Mouse (Mus musculus): Measurements from ENCODE around the gene Mthfd2. TPM values are rescaled to one million over a fixed set of nuclear protein-coding genes. Genes with fewer than 3 reads are reported as not detected.

Gene Mthfd2
- total RNA-seq, 2 experiments from 2014 or later = 5.3 to 7.2 TPM

GRCm38 (mm10) chr6:83342957-83343356 is 17.2 kb upstream of the Mthfd2 start:
- DNase-seq (ENCODE audit: extremely low spot score in 1 of 2, low spot score in 1 of 2) = no peak

DNA sequence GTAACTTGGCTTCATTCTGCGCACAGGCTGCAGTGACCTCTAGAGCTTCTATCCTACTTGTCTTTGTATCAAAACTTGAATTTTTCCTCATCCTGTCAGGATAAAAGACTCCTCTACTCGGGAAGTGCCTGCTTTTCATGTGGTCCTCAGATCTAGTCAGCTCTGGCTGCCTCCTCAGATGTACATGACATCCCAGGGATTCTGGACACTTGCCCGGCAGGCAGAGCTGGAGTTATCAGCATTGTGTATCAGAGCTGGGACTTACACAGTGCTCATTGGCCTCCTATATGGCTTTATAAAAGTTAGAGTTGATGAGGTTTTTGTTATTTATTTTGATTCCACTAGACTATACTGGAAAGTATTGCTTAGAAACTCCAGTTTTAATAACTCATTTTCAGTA is 15.7 kb upstream of the Mthfd2 start:
- no peak for DNase-seq (ENCODE audit: extremely low spot score in 1 of 2, low spot score in 1 of 2)

GRCm38 (mm10) chr6:83327591-83328190 is 2.0 kb upstream of the Mthfd2 start:
- DNase-seq (ENCODE audit: extremely low spot score in 1 of 2, low spot score in 1 of 2) = no peak

DNA sequence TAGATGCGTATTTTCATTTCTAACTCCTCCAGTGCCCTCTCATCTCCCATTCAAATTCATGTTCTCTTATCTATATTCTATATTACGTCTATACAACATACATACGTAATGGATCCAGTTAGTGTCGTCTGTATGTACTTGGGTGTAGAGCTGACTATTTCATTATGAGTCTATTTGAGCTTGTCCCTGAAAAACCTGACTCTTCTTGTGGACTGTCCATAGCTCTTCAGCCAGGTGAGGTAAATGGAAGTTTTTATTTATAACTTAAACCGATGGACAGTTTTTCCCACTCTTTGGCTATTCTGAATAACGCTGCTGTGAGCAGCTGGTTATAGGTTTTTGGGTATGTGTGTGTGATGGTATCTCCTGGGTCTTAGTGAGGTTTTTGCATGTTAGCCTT is 1.1 kb upstream of the Mthfd2 start:
- DNase-seq (ENCODE audit: extremely low spot score in 1 of 2, low spot score in 1 of 2) = no peak

- DNase-seq (ENCODE audit: extremely low spot score in 1 of 2, low spot score in 1 of 2) = no peak
Observed at GRCm38 (mm10) chr6:83326394-83326736, 657 bp upstream of the Mthfd2 start.

GRCm38 (mm10) chr6:83323652-83324419 is 1.9 kb downstream of the Mthfd2 start:
- no peak for DNase-seq (ENCODE audit: extremely low spot score in 1 of 2, low spot score in 1 of 2)

DNA sequence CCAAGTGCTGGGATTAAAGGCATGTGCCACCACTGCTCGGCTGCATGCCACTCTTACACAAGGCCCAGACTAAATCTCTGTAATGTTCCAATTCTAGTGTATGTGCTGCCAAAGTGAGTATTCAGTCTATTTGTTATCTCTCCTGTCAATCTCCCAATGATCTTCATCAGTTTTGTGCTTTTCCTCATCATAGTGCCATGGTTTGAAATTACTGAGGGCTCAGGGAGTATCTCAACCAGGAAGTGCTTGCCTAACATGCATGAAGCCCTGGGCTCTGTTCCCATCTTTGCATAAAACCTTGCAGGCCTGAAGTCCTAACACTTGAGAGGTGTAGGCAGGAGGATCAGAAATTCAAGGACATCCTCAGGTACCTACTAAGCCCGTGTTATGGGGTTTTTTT is 2.9 kb downstream of the Mthfd2 start:
- no peak for DNase-seq (ENCODE audit: extremely low spot score in 1 of 2, low spot score in 1 of 2)

DNA sequence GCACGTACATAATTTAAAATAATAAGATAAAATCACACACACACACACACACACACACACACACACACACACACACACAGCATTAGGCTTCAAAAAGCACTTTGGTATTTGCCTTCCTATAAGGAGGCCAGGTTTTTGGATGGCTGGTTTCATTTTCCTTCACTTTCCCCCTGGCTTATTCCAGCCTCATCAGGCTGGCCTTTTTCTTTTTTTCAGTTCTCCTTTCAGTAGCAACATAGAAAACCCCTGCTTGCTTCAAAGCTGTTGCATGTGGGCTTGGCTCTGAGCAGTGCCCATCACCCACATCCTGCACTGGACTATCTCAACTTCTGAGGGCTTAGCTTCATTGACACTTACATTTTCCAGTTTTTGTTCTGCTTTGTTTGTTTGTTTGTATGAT is 3.8 kb downstream of the Mthfd2 start:
- no peak for DNase-seq (ENCODE audit: extremely low spot score in 1 of 2, low spot score in 1 of 2)

- peak; percentile 77 to 80 for DNase-seq (ENCODE audit: extremely low spot score in 1 of 2, low spot score in 1 of 2)
Observed at GRCm38 (mm10) chr6:83317108-83317741, 8.5 kb downstream of the Mthfd2 start.

DNA sequence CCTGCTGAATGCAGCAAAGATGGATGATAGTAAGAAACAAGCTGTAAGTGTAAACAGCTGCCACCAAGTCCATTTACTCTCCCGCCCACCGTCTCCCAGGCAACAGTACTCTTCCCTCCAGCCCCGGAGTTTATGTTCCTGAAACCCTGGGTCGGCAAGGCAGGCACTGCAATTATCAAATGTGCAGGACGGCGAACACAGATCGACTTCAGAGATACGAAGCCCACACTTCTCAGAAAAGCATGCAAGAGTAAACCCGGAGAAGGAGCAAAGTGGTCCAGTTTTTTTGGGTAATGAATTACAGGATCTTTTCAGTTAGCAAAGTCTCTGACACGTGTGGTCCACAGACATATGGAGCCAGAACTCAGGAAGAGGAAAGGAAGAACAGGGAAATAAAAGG is 9.7 kb downstream of the Mthfd2 start:
- DNase-seq (ENCODE audit: extremely low spot score in 1 of 2, low spot score in 1 of 2) = no peak

DNA sequence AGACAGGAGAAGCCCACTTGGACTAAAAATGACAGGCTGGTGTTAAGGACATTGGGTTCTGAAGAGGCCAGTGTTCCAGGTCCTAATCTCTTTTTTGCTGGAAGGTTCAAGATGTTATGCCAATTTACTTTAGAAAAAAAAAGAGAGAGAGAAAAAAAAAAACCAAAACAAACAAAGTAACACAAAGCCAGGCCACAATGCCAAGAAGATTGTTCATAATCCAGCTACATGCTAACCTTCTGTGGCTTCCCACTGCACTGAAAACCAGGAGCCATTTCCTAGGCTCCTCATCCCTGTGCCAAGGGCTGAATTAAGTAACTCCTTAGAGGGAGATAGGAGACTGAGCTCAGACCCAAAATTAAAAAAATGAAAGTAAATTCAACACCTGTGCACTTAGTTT is 10.4 kb downstream of the Mthfd2 start:
- no peak for DNase-seq (ENCODE audit: extremely low spot score in 1 of 2, low spot score in 1 of 2)

DNA sequence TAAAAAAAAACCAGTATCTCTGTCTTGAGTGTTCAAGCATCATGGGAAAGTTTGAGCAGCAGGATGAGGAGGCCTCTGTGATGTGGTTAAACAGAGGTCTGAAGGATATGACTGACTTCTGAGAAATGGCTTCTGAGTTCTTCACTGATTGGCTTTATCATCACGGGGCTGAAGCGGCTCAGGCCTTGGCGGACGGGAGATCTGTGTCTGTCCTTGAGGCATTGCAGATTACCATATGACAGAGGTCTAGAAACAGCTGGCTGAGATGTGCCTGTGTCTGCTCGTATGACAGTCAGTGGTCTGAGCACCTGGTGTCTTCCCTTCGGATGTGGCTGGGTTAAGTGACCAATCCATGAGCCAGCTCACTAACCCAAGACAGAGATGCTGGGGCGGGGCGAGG is 13.2 kb downstream of the Mthfd2 start:
- no peak for DNase-seq (ENCODE audit: extremely low spot score in 1 of 2, low spot score in 1 of 2)

DNA sequence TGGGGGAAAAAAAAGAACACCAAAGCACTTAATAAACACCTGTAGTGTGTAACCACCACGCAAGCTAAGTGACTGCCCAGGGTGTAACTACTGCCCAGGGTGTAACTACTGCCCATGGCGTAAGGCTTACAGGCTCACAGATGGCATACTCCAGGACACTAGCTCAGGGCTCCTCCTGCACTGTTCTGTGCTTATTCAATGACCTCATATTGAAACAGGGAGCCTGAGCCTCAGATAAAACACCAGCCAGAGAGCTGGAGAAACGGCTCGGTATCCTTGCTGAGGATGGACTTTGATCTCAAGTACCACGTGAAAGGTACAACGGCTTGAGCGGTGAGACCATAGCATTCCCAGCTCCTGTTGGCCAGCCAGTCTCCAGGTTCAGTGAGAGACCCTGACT is 13.7 kb downstream of the Mthfd2 start:
- DNase-seq (ENCODE audit: extremely low spot score in 1 of 2, low spot score in 1 of 2) = no peak

- no peak for DNase-seq (ENCODE audit: extremely low spot score in 1 of 2, low spot score in 1 of 2)
Observed at GRCm38 (mm10) chr6:83311206-83311605, 14.5 kb downstream of the Mthfd2 start.

DNA sequence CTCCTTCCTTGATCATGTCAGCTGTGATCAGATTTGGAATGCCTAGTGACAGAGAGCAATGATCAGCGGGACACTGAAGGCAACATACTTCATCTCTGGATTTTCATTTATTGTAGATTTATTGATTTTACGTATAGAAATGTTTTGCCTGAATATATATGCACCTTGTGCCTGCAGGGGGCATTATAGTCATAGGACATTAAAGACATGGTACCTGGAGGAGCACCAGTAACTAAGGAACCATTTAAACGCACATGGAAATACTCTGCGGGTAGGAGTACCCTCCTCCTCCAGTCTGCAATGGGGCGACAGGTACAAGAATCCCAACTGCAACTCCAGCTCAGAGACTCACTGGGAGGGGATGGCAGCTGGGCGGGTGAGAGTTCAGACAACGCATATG is 16.7 kb downstream of the Mthfd2 start:
- DNase-seq (ENCODE audit: extremely low spot score in 1 of 2, low spot score in 1 of 2) = no peak

GRCm38 (mm10) chr6:83302264-83302663 is 23.4 kb downstream of the Mthfd2 start:
- no peak for DNase-seq (ENCODE audit: extremely low spot score in 1 of 2, low spot score in 1 of 2)

DNA sequence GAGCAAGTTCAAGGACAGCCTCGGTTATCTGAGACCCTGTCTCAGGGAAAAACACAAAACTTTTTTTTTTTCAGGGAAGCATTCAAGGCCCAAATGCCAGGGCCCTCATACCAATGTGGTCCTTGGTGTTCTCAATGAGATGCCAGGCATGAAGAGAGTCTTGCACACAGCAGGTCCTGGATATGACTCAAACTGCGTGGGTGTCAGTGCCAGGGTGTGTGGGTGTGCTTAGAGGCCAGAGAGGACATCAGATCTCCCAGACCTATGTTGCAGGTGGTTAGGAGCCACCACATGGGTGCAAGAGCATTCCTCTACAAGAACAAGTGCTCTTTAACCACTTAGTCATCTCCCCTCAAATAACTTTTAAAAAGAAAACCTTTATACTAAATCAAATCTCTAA is 24.4 kb downstream of the Mthfd2 start:
- no peak for DNase-seq (ENCODE audit: extremely low spot score in 1 of 2, low spot score in 1 of 2)

GRCm38 (mm10) chr6:83300447-83301229 is 25.1 kb downstream of the Mthfd2 start:
- no peak for DNase-seq (ENCODE audit: extremely low spot score in 1 of 2, low spot score in 1 of 2)

- no peak for DNase-seq (ENCODE audit: extremely low spot score in 1 of 2, low spot score in 1 of 2)
Observed at GRCm38 (mm10) chr6:83280256-83280955, 45.3 kb downstream of the Mthfd2 start.

DNA sequence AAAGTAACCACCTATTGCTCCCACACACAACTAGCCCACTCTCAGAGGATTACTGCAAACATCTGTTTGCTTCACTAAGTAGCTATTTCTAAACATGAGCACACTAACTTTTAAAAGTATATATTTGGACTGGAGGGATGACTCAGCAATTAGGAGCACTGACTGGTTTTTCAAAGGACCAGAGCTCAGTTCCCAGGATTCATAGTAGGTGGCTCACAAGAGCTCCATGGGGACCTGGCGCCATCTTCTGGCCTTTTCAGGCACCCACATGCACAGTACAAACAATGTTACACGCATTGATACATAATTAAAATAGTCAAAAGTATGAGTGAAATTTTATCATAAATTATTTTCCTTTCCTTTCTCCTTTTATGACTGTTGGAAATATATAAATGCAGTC is 46.8 kb downstream of the Mthfd2 start:
- no peak for DNase-seq (ENCODE audit: extremely low spot score in 1 of 2, low spot score in 1 of 2)

DNA sequence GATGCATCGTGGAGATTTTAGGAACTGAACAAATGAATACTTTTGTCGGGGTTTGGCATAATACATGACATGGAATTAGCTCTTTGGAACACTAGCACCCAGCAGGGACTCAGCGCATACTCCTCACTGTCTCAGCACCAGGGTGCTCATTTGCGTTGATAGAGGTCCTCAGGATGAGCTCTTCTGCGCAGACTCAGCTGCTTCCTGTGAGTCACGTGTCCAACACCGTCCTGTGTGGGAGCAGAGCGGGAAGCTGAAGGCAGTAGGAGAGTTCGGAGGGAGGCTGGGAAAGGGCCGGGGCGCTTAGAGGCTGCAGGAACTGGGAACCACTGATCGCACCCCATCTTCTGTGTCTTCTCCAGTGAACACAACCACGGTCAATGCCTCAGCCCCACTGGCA is 48.6 kb downstream of the Mthfd2 start:
- no peak for DNase-seq (ENCODE audit: extremely low spot score in 1 of 2, low spot score in 1 of 2)

Measured in layer of hippocampus, postnatal 25 days (tissue).